Mouse (Mus musculus) hindbrain, embryonic 14.5 days (tissue): ENCODE results near the gene Tekt3. TPM values are rescaled to one million over a fixed set of nuclear protein-coding genes. Genes with fewer than 3 reads are reported as not detected.

Source experiments
- ATAC-seq: fragments of 200-750 bp; cut with Nextera tagmentation; 2 replicates; pipeline ENCODE4 v1.8.0; 2017; ENCODE audit warnings: moderate number of reproducible peaks, mild to moderate bottlenecking, moderate TSS enrichment, moderate library complexity; ENCODE audit not compliant: low FRiP score
- DNase-seq: peaks from one replicate; pipeline ENCODE4 v3.0.0-alpha.2; 2015; ENCODE audit warnings: low spot score
- H3K27ac ChIP-seq: fragments of 300-500 bp; sonication (generic); 2 replicates; pipeline ENCODE4 v1.5.1; 2014; ENCODE audit warnings: mild to moderate bottlenecking, moderate library complexity
- H3K27me3 ChIP-seq: fragments of 300-500 bp; sonication (generic); 2 replicates; pipeline ENCODE4 v1.6.1; 2014; ENCODE audit warnings: mild to moderate bottlenecking, low read length, mixed read lengths; ENCODE audit not compliant: control insufficient read depth, insufficient read depth
- H3K36me3 ChIP-seq: fragments of 300-500 bp; sonication (generic); replicated peaks from 2 replicates; pipeline ENCODE4 v1.6.1; 2014; ENCODE audit not compliant: control insufficient read depth, insufficient read depth
- H3K4me1 ChIP-seq: fragments of 300-500 bp; sonication (generic); replicated peaks from 2 replicates; pipeline ENCODE4 v1.6.1; 2014; ENCODE audit warnings: antibody characterized with exemption, low read length, mixed read lengths; ENCODE audit not compliant: control insufficient read depth, insufficient read depth
- H3K4me2 ChIP-seq: fragments of 300-500 bp; sonication (generic); replicated peaks from 2 replicates; pipeline ENCODE4 v1.6.1; 2014; ENCODE audit warnings: mild to moderate bottlenecking, moderate library complexity
- H3K4me3 ChIP-seq: fragments of 300-500 bp; sonication (generic); replicated peaks from 2 replicates; pipeline ENCODE4 v1.5.1; 2014; ENCODE audit warnings: mild to moderate bottlenecking, low read length
- H3K9ac ChIP-seq: fragments of 300-500 bp; sonication (generic); 2 replicates; pipeline ENCODE4 v1.6.1; 2014
- H3K9me3 ChIP-seq: fragments of 300-500 bp; sonication (generic); 2 replicates; pipeline ENCODE4 v1.6.1; 2016; ENCODE audit warnings: low read length; ENCODE audit not compliant: control insufficient read depth
- WGBS: fragments of 180-500 bp; shearing (Covaris S2); extraction: QIAGEN DNeasy Blood & Tissue Kit; methylation state at CpG from one replicate; pipeline ENCODE4 v1.1.7; 2014; 5-methylcytosine and 5-hydroxymethylcytosine counted together
- polyA plus RNA-seq: library from polyadenylated mRNA; unstranded; fragments of >200 nt; fragmentation: Nextera tagmentation; extraction: Ambion mirVana; gene quantifications from 2 replicates; pipeline ENCODE4 v1.2.1, GENCODE M21; 2014

The Tekt3 gene
- polyA plus RNA-seq, 1 experiment from 2014 or later: 0.15 TPM

DNA sequence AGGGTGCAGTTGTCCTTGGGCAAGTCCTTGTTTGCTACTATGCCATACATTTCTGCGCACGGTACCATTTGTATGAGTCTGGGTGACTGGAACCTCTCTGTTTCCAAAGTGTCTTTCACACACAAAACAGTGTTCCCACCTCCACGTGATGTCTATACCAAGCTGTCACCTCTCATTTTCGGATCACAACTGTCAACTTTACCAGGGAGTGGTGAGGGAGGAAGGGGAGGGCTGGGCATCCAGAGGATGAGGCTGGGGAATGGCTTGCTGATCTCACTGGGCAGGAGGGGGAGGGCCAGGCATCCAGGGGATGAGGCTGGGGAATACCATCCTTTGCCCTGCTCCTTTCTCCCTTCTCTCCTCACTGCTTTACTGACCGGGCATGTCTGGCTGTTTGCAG lies 72.6 kb downstream of the Tekt3 start:
- Histone ChIP-seq H3K4me3 (no peak overlapping the region), H3K9ac (no peak overlapping the region), H3K4me1 (peaks cover 26% of the 10 kb centered on the region; the same call in 1 of the 2 replicates), H3K36me3 (no peaks in the 10 kb centered on the region), H3K4me2 (peak overlapping the region; percentile 99; the same call in 1 of the 2 replicates), H3K27ac (no peak overlapping the region), H3K9me3 (no peaks in the 10 kb centered on the region), H3K27me3 (peaks cover 56% of the 10 kb centered on the region)
- DNase-seq: no peak
- no peak for ATAC-seq
- 86% methylated on average over 5 of the region's 5 CpGs for WGBS

DNA sequence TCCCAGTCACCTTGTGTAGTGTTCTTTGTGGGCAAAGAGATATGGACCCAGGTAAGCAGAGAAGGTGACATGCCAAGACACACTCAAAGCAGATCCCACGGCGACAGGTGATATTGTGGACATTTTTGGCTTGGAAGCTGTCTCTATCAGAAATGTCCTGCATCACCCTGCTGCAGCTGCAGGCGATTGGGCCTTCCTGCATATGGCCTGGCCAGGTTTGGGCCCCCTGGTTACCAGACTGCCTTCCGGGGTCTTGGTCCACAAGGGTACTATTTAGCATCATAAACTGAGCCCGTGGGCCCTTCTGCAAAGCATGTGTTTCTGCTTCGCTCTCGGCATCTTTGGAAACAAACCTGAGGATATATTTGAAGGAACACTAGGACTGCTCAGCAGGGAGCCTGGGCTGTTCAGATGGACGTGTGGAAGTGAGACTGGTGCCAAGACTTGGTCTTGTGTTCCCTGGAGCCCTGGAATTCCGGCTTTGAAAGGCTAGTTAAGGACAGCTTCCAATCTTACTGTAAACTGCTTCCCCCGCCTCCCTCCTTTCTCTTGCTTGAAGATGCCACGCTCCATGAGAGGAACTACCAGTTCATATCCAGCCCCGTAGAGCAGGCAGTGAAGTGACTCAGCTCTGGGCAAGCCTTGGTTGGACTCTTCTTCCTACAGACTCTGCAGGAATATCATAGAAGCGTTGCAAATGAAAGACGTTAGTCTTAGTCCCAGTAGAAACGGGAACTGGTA lies 73.5 kb downstream of the Tekt3 start:
- DNase-seq (no peak), ATAC-seq (no peak)
- H3K27me3 ChIP-seq: peaks cover 49% of the 10 kb centered on the region
- no peak overlapping the region for H3K27ac ChIP-seq
- H3K4me1 ChIP-seq: peaks cover 26% of the 10 kb centered on the region; the same call in 1 of the 2 replicates
- H3K9ac ChIP-seq: no peak overlapping the region
- no peak overlapping the region for H3K4me2 ChIP-seq
- H3K9me3 ChIP-seq: no peaks in the 10 kb centered on the region
- WGBS: 73% methylated on average over 15 of the region's 15 CpGs
- no peaks in the 10 kb centered on the region for H3K36me3 ChIP-seq
- H3K4me3 ChIP-seq: no peak overlapping the region

DNA sequence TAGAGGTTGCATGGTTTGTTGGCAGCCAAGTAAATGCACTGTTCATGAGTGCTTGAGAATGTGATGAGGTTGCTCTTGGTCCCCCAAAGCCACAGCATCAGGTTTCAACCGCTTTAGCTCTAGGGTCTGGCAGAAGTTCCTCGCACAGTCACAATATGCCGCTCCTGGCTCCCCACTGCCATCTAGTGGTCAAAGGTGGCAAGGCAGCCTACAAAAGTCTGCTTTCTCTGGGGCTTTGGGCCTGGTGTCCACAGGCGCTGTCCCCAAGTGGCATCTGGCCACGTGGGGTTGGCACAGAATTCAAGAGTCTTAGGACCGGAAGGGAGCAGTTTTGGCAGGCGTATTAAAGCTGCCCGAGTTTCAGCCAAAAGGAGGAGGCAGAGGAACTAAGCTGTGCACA lies 74.2 kb downstream of the Tekt3 start:
- H3K9ac ChIP-seq: no peak overlapping the region
- no peaks in the 10 kb centered on the region for H3K36me3 ChIP-seq
- 6% methylated on average over 8 of the region's 8 CpGs for WGBS
- H3K4me3 ChIP-seq: no peak overlapping the region
- H3K27me3 ChIP-seq: peaks cover 42% of the 10 kb centered on the region
- H3K27ac ChIP-seq: no peak overlapping the region
- peaks cover 24% of the 10 kb centered on the region; the same call in 1 of the 2 replicates for H3K4me1 ChIP-seq
- H3K4me2 ChIP-seq: no peak overlapping the region
- H3K9me3 ChIP-seq: no peaks in the 10 kb centered on the region
- ATAC-seq (peak; percentile 69), DNase-seq (peak; percentile 96)

DNA sequence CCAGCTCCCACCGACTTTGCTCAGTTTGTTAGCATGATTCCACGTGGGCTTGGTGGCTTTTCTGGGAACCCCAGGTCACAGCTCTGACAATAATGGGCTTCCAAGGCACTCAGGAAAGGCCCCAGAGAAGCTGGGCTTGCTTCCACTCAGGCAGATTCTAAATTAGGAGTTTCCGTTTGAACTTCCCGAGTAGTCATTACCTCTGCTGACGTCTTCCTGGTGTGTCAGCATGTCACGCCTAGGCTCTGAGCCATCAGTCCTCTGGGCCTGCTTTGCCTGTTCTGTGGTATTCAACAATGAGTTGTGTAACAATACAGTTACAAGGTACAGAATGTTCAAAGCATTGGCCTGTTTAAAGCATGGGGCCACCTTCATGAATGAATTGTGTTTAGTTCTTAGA lies 74.8 kb downstream of the Tekt3 start:
- no peak overlapping the region for H3K27ac ChIP-seq
- WGBS: 72% methylated on average over 6 of the region's 6 CpGs
- no peak overlapping the region for H3K4me2 ChIP-seq
- H3K9me3 ChIP-seq: no peaks in the 10 kb centered on the region
- H3K4me3 ChIP-seq: no peak overlapping the region
- no peak overlapping the region for H3K9ac ChIP-seq
- H3K4me1 ChIP-seq: peaks cover 18% of the 10 kb centered on the region; the same call in 1 of the 2 replicates
- H3K27me3 ChIP-seq: peaks cover 36% of the 10 kb centered on the region
- H3K36me3 ChIP-seq: no peaks in the 10 kb centered on the region
- ATAC-seq (no peak), DNase-seq (no peak)

DNA sequence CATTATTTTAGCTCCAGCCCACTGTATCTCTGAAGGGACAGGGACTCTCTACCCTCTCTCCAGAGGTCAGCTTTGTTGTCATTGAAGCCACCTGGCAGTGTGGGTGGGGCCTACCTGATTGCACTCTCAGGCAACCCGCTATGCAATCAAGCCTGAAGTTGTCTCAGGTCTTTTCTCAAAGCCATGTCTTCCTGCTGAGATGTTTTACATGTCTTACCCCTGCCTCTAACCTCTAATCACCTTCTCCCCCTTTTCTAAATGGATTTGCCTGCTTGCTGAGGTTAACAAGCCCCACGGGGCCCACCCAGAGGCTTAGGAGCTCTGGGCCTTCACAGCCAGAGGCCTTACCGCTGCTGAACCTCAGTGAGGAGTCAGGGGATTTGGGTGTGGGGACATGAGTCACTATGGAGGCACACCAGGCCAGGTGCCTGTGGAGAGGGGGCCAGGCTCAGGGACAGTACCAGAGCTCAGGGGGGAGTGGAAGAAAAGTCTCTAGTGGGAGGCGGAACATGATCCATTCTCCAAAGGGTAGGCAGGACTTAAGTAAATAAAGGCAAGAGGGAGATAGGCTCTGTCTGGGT lies 75.5 kb downstream of the Tekt3 start:
- no peak overlapping the region for H3K9ac ChIP-seq
- peaks cover 11% of the 10 kb centered on the region; the same call in 1 of the 2 replicates for H3K4me1 ChIP-seq
- WGBS: 69% methylated on average over 4 of the region's 4 CpGs
- no peaks in the 10 kb centered on the region for H3K36me3 ChIP-seq
- H3K4me3 ChIP-seq: no peak overlapping the region
- no peaks in the 10 kb centered on the region for H3K9me3 ChIP-seq
- no peak for DNase-seq
- H3K27ac ChIP-seq: no peak overlapping the region
- peaks cover 29% of the 10 kb centered on the region for H3K27me3 ChIP-seq
- ATAC-seq: no peak
- H3K4me2 ChIP-seq: no peak overlapping the region

DNA sequence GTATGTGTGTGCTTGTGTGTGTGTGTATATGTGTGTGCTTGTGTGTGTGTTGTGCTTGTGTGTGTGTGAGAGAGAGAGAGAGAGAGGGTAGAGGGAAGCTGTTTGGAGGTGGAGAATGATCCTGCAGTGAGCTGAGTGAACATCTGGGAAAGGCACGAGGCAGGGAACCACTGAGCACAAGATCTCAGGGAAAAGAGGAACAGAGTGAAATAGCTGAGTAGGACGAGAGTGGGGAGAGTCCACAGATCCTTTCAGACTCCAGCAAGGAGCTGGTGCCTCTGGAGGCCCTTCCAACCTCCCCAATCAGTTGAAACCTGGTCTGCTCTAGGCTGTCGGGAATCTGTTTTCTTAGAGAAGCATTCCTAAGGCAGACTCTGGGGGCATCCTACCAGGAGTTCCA lies 77.3 kb downstream of the Tekt3 start:
- H3K27me3 ChIP-seq: peaks cover 11% of the 10 kb centered on the region
- WGBS: 78% methylated on average over 3 of the region's 3 CpGs

DNA sequence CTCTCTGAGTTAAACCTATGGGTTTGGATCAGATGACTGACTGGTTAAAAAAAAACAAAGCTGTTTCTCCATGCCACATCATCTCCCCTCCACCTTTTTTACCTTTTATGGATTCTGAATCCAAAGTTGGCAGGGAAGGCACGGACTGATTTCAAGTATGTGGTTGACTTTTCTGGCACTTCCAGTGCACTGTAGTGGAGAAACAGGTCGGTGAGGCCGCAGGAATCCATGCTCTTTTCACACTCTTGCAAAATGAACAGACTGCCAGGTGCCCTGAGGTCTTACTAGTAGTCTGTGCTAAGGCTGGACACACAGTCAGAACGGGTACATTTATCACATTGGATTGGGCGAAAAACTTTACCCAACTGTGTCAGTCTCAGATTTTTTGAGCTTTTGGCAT lies 80.9 kb downstream of the Tekt3 start:
- H3K27me3 ChIP-seq: no peaks in the 10 kb centered on the region
- 91% methylated on average over 5 of the region's 5 CpGs for WGBS
- no peaks in the 10 kb centered on the region for H3K36me3 ChIP-seq
- H3K9ac ChIP-seq: no peak overlapping the region
- no peaks in the 10 kb centered on the region for H3K9me3 ChIP-seq
- no peak overlapping the region for H3K27ac ChIP-seq
- no peak overlapping the region for H3K4me3 ChIP-seq
- ATAC-seq: no peak
- DNase-seq: no peak
- no peaks in the 10 kb centered on the region for H3K4me1 ChIP-seq
- H3K4me2 ChIP-seq: no peak overlapping the region

More for the DNA sequence above, 77.3 kb downstream of the Tekt3 start:
- H3K36me3 ChIP-seq: no peaks in the 10 kb centered on the region
- H3K27ac ChIP-seq: no peak overlapping the region
- H3K4me3 ChIP-seq: no peak overlapping the region
- DNase-seq (no peak), ATAC-seq (no peak)
- no peaks in the 10 kb centered on the region for H3K9me3 ChIP-seq
- H3K4me1 ChIP-seq: no peaks in the 10 kb centered on the region; the same call in 1 of the 2 replicates
- no peak overlapping the region for H3K9ac ChIP-seq
- no peak overlapping the region for H3K4me2 ChIP-seq

DNA sequence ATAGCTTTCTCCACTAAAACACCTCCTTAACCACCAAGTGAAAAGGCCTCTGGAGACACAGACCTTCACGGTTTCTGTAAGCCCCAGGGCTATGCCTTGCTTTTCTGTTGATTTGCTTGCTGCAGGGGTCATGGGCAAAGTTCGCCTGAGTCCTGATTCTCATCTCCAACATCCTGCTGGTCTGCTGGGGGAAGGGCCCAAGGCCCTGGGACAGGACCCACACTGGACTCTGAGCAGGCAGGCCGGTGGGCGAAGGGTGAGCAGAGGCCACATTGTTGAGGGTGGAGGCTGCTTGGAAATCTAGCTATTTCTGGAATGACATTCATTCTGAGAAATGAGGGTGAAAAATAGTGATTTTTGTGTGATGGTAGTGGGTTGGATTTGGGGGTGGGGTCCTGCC lies 81.4 kb downstream of the Tekt3 start:
- Histone ChIP-seq H3K9ac (no peak overlapping the region), H3K9me3 (no peaks in the 10 kb centered on the region), H3K4me3 (no peak overlapping the region), H3K36me3 (no peaks in the 10 kb centered on the region), H3K27me3 (no peaks in the 10 kb centered on the region), H3K4me1 (no peaks in the 10 kb centered on the region), H3K4me2 (no peak overlapping the region), H3K27ac (no peak overlapping the region)
- DNase-seq (no peak), ATAC-seq (no peak)
- 76% methylated on average over 4 of the region's 4 CpGs for WGBS

DNA sequence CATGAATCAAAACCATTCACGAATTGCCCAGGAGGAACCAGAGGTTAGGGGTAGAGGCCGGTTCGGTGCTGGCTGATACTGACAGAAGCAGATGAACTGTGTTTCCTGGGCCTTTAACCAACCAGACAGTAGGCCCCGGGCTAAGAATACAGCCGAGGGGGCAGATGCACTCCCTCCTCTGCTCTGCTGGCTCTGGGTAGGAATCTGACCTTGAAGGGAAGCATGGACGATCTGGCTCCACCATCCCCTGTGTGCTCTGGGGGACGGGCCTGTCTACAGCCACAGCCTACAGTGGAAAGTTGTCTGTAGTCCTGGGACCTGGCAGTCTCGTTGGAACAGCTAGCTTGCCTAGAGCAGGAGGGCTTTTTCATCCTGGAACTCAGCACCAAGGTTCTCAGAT lies 82.0 kb downstream of the Tekt3 start:
- no peak overlapping the region for H3K27ac ChIP-seq
- no peak overlapping the region for H3K4me3 ChIP-seq
- H3K9me3 ChIP-seq: no peaks in the 10 kb centered on the region
- no peak overlapping the region for H3K4me2 ChIP-seq
- no peak for ATAC-seq
- no peaks in the 10 kb centered on the region for H3K27me3 ChIP-seq
- DNase-seq: no peak
- no peaks in the 10 kb centered on the region for H3K4me1 ChIP-seq
- no peak overlapping the region for H3K9ac ChIP-seq
- no peaks in the 10 kb centered on the region for H3K36me3 ChIP-seq
- WGBS: 87% methylated on average over 8 of the region's 8 CpGs
